Mouse (Mus musculus) bone marrow macrophage, adult 2 months (primary cell): ENCODE measurements at regions not wholly inside any gene's neighbourhood (a gene's known extent, or its start where the extent isn't known, plus 50 kb on each side); places are given as distances from the start of the nearest gene placed in this dataset.

ENCODE experiments used
- CTCF ChIP-seq: IDR thresholded peaks from 2 replicates; pipeline ENCODE4 v1.5.1; 2012; ENCODE audit warnings: low read depth, mild to moderate bottlenecking, low read length, moderate library complexity
- POLR2A ChIP-seq: IDR thresholded peaks from 2 replicates; pipeline ENCODE4 v1.6.1; 2012; ENCODE audit warnings: mild to moderate bottlenecking, low read depth, low read length, borderline replicate concordance

GRCm38 (mm10) chr9:71004631-71005030 lies 52.6 kb upstream of the Lipc start:
- TF ChIP-seq POLR2A (no peak), CTCF (no peak)
